Mouse (Mus musculus) olfactory bulb, adult 2 months (tissue): ENCODE measurements around the gene Shtn1.

ENCODE experiments used
- CTCF ChIP-seq: fragments of 200-500 bp; IDR thresholded peaks from 2 replicates; pipeline ENCODE4 v1.5.1; 2012; ENCODE audit warnings: low read depth, mild to moderate bottlenecking, low read length, moderate library complexity; ENCODE audit not compliant: insufficient read depth
- POLR2A ChIP-seq: fragments of 200-500 bp; IDR thresholded peaks from 2 replicates; pipeline ENCODE4 v1.6.1; 2012; ENCODE audit warnings: mild to moderate bottlenecking, low read depth, low read length, moderate library complexity; ENCODE audit not compliant: insufficient read depth

DNA sequence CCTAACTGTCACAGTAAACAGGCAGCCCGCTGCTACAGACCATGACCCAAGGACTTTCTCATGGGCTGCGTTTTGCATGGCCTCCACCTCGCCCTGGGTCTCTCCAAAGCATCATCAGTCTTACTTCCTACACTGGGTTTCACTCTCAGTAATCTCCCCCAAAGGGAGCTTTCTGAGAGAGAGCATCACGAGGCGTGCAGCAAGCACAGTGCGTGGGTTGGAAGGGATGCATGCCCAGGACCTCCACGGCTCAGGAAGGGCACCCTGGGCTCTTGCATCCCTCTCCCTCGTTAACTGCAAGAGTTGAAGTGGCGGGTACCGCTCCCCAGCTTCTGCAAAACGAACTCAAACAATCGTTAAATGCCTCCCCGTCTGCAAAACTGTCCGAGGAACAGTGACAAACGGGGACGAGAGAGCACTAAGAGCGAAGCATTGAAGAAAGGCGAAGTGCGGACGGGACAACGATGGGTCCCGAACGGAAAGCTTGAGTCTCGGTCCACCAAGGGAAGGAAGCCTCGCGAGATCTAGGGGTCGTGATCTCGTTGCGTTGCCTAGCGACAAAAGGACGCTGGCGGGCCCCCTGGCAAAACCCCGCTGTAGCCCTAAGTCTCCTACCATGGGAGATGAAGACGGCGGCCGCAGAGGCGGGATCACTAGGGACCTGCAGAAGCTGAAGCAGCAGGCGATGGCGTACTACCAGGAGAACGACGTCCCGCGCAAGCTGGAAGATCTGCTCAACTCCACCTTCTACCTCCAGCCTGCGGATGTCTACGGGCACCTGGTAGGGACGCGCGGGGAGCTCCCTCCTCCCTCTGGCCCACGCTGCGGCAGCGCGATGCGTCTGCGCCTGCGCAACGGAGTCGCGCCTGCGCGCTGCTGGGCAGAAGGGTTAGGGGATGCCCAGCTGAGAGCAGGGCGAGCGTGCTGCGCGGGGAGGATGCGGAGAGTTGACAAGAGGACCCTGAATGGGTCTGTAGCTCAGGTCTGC, 132.8 kb downstream of the Shtn1 start, which contains the start of the genes Eno4 and Hspa12a:
- no peak for TF ChIP-seq CTCF
- TF ChIP-seq POLR2A = peak; percentile 98
